8 mouse cellular contexts compared by ENCODE assay signal in genomic region chr10:90733632-90734031, GRCm38 (mm10).
DNase-seq lines count a peak whose midpoint lies in the region; TF ChIP-seq lines count a peak whose summit lies in the region.
"Had no signal": no experiment of that assay in that cellular context is flagged by ENCODE, and none has a peak within 500 bp of the region (broad histone marks: within the 10 kb centered on the region; RNA-seq: fewer than 3 reads in every experiment).

No protein-coding gene starts in this region.

- peak; percentile 23 for TF ChIP-seq CTCF in ES-Bruce4 (IDR thresholded peaks at IDR 0.05; ENCODE audit: low read depth, low read length)

- DNase-seq in layer of hippocampus, postnatal 10 days (ENCODE audit: low spot score in 2 of 2): peak; percentile 37 to 62
- no peak for DNase-seq in layer of hippocampus, adult 9-11 months
- DNase-seq in R1 (ENCODE audit: low read depth, low spot score): peak; percentile 54
- peak; percentile 15 for DNase-seq in embryo, embryonic 9.5 days (ENCODE audit: extremely low spot score)
- peak; percentile 15 for DNase-seq in lung, postnatal 36 days
- no peak for DNase-seq in ovary, postnatal 36 days (ENCODE audit: low spot score)

- no peaks in the 10 kb centered on the region for H3K9me3 ChIP-seq in ES-Bruce4 (replicated peaks; ENCODE audit: control insufficient read depth, insufficient read depth, low read length, poor library complexity, severe bottlenecking)
- H3K9me3 ChIP-seq: stomach, embryonic 15.5 days had no signal

- H3K9ac ChIP-seq in ES-Bruce4 (ENCODE audit: low read depth, poor library complexity, severe bottlenecking): no peak overlapping the region
- H3K9ac ChIP-seq: stomach, embryonic 15.5 days had no signal

- no peak for TF ChIP-seq EP300 in ES-Bruce4 (IDR thresholded peaks at IDR 0.05; ENCODE audit: insufficient read depth, low read depth, low read length)

- TF ChIP-seq POLR2A in ES-Bruce4 (IDR thresholded peaks at IDR 0.05; ENCODE audit: insufficient read depth, low read length): no peak

- H3K4me1 ChIP-seq in ES-Bruce4 (ENCODE audit: control insufficient read depth, insufficient read depth, low read length): no peaks in the 10 kb centered on the region
- H3K4me1 ChIP-seq: stomach, embryonic 15.5 days had no signal

- no peaks in the 10 kb centered on the region for H3K27me3 ChIP-seq in ES-Bruce4 (ENCODE audit: control insufficient read depth, insufficient read depth, low read length, poor library complexity, severe bottlenecking)
- H3K27me3 ChIP-seq: stomach, embryonic 15.5 days had no signal

- no peak overlapping the region for H3K4me3 ChIP-seq in ES-Bruce4 (ENCODE audit: low read depth, low read length)
- H3K4me3 ChIP-seq: stomach, embryonic 15.5 days had no signal

- no peak overlapping the region for H3K27ac ChIP-seq in ES-Bruce4 (ENCODE audit: insufficient read depth, low read length)
- H3K27ac ChIP-seq: stomach, embryonic 15.5 days had no signal

- no peaks in the 10 kb centered on the region for H3K36me3 ChIP-seq in ES-Bruce4 (ENCODE audit: control insufficient read depth, insufficient read depth, low read length, poor library complexity, severe bottlenecking)
- H3K36me3 ChIP-seq: stomach, embryonic 15.5 days had no signal

Comparison
In these comparisons a context has a peak if more than half of its experiments do, and no peak if none do; other contexts are left out.
1. DNase-seq: peak in layer of hippocampus, postnatal 10 days (2 of 2), R1 (single experiment), embryo, embryonic 9.5 days (single experiment) and lung, postnatal 36 days (single experiment); none in layer of hippocampus, adult 9-11 months (single experiment) and ovary, postnatal 36 days (single experiment).